ENCODE assay signal across 8 mouse cellular contexts in the genomic region with DNA sequence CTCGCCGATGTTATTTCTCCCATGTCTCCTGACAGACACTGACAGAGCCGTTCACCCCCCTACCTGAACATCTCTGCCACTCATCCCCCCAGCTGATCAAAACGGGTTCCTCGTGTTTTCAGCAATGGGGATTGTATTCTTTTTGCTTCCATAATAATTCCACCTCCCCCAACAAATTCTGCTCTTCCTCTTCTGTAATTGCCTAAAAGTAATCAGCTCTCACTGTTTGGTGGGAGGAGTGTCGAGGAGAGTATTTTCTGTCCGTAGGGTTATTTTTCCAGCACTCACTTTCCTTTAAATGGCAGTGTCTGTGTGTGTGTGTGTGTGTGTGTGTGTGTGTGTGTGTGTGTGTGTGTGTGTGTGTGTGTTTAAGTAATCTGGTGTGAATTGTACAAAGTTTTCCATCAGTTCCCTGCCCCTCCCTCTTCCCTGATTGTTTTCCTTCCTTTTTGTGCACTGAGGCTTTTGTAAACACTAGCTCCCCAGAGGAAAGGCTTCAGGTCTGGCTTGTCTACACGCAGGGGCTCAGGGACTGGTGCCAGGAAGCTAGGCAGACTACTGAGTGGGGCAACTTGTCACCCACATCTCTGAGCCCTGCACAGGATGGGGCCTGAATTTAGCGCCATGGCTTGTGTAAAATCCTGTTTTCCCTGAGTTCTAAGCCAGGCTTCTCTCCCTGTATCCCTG. TPM values are rescaled to one million over a fixed set of nuclear protein-coding genes. Genes with fewer than 3 reads are reported as not detected.
DNase-seq lines count a peak whose midpoint lies in the region; ATAC-seq lines count a peak whose summit lies in the region.

No protein-coding gene starts in this region.

- 0 out of 2 replicates have a peak, but pooled peaks cover 3% of the 10 kb centered on the region for H3K36me3 ChIP-seq in neural tube, embryonic 11.5 days (ENCODE audit: control insufficient read depth, insufficient read depth, low read length)
- peaks cover 29% of the 10 kb centered on the region for H3K36me3 ChIP-seq in heart, embryonic 10.5 days

- H3K4me2 ChIP-seq in neural tube, embryonic 11.5 days (ENCODE audit: low read depth), result peak overlapping the region; percentile 46

- DNase-seq in neural tube, embryonic 11.5 days (ENCODE audit: low spot score), result no peak
- no peak for DNase-seq in neural tube, embryonic 10.5 days (ENCODE audit: extremely low spot score, low spot score)
- DNase-seq in cerebellum, adult 9-11 months, result peak; percentile 80
- no peak for DNase-seq in heart, embryonic 10.5 days (ENCODE audit: low spot score)
- DNase-seq in kidney, adult 8-10 months, result peak; percentile 63 to 77
- DNase-seq in lung, postnatal 14 days, result peak; percentile 86
- no peak for DNase-seq in urinary bladder, postnatal 10 days (ENCODE audit: low spot score)

- ATAC-seq in neural tube, embryonic 11.5 days (ENCODE audit: insufficient read depth, low FRiP score, low TSS enrichment), result no peak
- no peak for ATAC-seq in megakaryocyte-erythroid progenitor cell, adult 5-6 weeks (replicated peaks; ENCODE audit: low FRiP score, low TSS enrichment, poor library complexity, severe bottlenecking)

- H3K4me3 ChIP-seq in neural tube, embryonic 11.5 days (ENCODE audit: low read depth, low read length), result peak overlapping the region; percentile 70
- peak overlapping the region; percentile 66 for H3K4me3 ChIP-seq in heart, embryonic 10.5 days

- H3K4me1 ChIP-seq in neural tube, embryonic 11.5 days (ENCODE audit: control insufficient read depth, insufficient read depth, low read length), result peaks cover 20% of the 10 kb centered on the region
- peaks cover 77% of the 10 kb centered on the region for H3K4me1 ChIP-seq in heart, embryonic 10.5 days

- H3K27ac ChIP-seq in neural tube, embryonic 11.5 days (ENCODE audit: low read depth, low read length), result peak overlapping the region; percentile 31; the same call in 1 of the 2 replicates
- peak overlapping the region; percentile 93 for H3K27ac ChIP-seq in heart, embryonic 10.5 days

- H3K9me3 ChIP-seq in neural tube, embryonic 11.5 days (ENCODE audit: control insufficient read depth, low read length), result no peaks in the 10 kb centered on the region
- H3K9me3 ChIP-seq in heart, embryonic 10.5 days, result no peaks in the 10 kb centered on the region

- WGBS in neural tube, embryonic 11.5 days, result 7% methylated on average over 9 of the region's 9 CpGs
- 7% methylated on average over 9 of the region's 9 CpGs for WGBS in heart, embryonic 10.5 days

- no peaks in the 10 kb centered on the region for H3K27me3 ChIP-seq in neural tube, embryonic 11.5 days (ENCODE audit: control insufficient read depth, insufficient read depth, low read length)
- H3K27me3 ChIP-seq in heart, embryonic 10.5 days (ENCODE audit: insufficient read depth, poor library complexity, severe bottlenecking), result no peaks in the 10 kb centered on the region

- peak overlapping the region; percentile 58 for H3K9ac ChIP-seq in neural tube, embryonic 11.5 days (ENCODE audit: low read length)

RNA-seq across cellular contexts. Expression of gene Btg2, which starts 0.7 kb away (rescaled TPM):
- polyA plus RNA-seq in neural tube, embryonic 11.5 days (2014; fragmentation: Nextera tagmentation; extraction: Ambion mirVana), result 97.9 and 110 TPM in 2 replicates
- 26.1 and 34.2 TPM in 2 replicates for polyA plus RNA-seq in heart, embryonic 10.5 days (2016; fragmentation: Nextera tagmentation; extraction: Ambion mirVana)
- 2.0 and 3.9 TPM in 2 replicates for total RNA-seq in megakaryocyte-erythroid progenitor cell, adult 5-6 weeks (2014; fragmentation: Nextera tagmentation)
- total RNA-seq in megakaryocyte-erythroid progenitor cell, adult 5-6 weeks (2017), result 58.5 and 61.6 TPM in 2 replicates

RNA-seq across cellular contexts. Expression of gene Chit1, which starts 31.4 kb away (rescaled TPM):
- polyA plus RNA-seq in neural tube, embryonic 11.5 days (2014; fragmentation: Nextera tagmentation; extraction: Ambion mirVana), result 0.15 TPM in 1 of 2 replicates, not detected in the other
- 1.1 and 2.0 TPM in 2 replicates for polyA plus RNA-seq in heart, embryonic 10.5 days (2016; fragmentation: Nextera tagmentation; extraction: Ambion mirVana)
- not detected in 2 replicates for total RNA-seq in megakaryocyte-erythroid progenitor cell, adult 5-6 weeks (2014; fragmentation: Nextera tagmentation)
- not detected in 2 replicates for total RNA-seq in megakaryocyte-erythroid progenitor cell, adult 5-6 weeks (2017)

RNA-seq across cellular contexts. Expression of gene Fmod, which starts 42.6 kb away (rescaled TPM):
- 16.0 and 16.7 TPM in 2 replicates for polyA plus RNA-seq in neural tube, embryonic 11.5 days (2014; fragmentation: Nextera tagmentation; extraction: Ambion mirVana)
- polyA plus RNA-seq in heart, embryonic 10.5 days (2016; fragmentation: Nextera tagmentation; extraction: Ambion mirVana), result 9.5 and 11.2 TPM in 2 replicates
- total RNA-seq in megakaryocyte-erythroid progenitor cell, adult 5-6 weeks (2014; fragmentation: Nextera tagmentation), result not detected in 2 replicates
- not detected in 2 replicates for total RNA-seq in megakaryocyte-erythroid progenitor cell, adult 5-6 weeks (2017)

Comparison
In these comparisons a context has a peak if more than half of its experiments do, and no peak if none do; other contexts are left out.
1. DNase-seq: peak in cerebellum, adult 9-11 months (single experiment), kidney, adult 8-10 months (2 of 2) and lung, postnatal 14 days (single experiment); none in neural tube, embryonic 11.5 days (single experiment), neural tube, embryonic 10.5 days (single experiment), heart, embryonic 10.5 days (single experiment) and urinary bladder, postnatal 10 days (single experiment).